Mouse (Mus musculus) forebrain, embryonic 10.5 days (tissue): ENCODE measurements around the gene Mylk. TPM values are rescaled to one million over a fixed set of nuclear protein-coding genes. Genes with fewer than 3 reads are reported as not detected.

Source experiments
- DNase-seq: peaks from one replicate; pipeline ENCODE4 v3.0.0-alpha.2; 2017; ENCODE audit warnings: low spot score; ENCODE audit errors: extremely low spot score
- H3K27ac ChIP-seq: fragments of 300-500 bp; sonication (generic); 2 replicates; pipeline ENCODE4 v1.5.1; 2016; ENCODE audit warnings: mild to moderate bottlenecking
- H3K27me3 ChIP-seq: fragments of 300-500 bp; sonication (generic); 2 replicates; pipeline ENCODE4 v1.6.1; 2016; ENCODE audit warnings: mild to moderate bottlenecking; ENCODE audit not compliant: poor library complexity, severe bottlenecking
- H3K36me3 ChIP-seq: fragments of 300-500 bp; sonication (generic); replicated peaks from 2 replicates; pipeline ENCODE4 v1.6.1; 2016; ENCODE audit warnings: mild to moderate bottlenecking, moderate library complexity
- H3K4me1 ChIP-seq: fragments of 300-500 bp; sonication (generic); 2 replicates; pipeline ENCODE4 v1.6.1; 2016
- H3K4me3 ChIP-seq: fragments of 300-500 bp; sonication (generic); 2 replicates; pipeline ENCODE4 v1.5.1; 2016; ENCODE audit warnings: mild to moderate bottlenecking, moderate library complexity
- H3K9me3 ChIP-seq: fragments of 300-500 bp; sonication (generic); 2 replicates; pipeline ENCODE4 v1.6.1; 2016; ENCODE audit warnings: mild to moderate bottlenecking, moderate library complexity
- WGBS: fragments of 180-500 bp; shearing (Covaris S2); methylation state at CpG from one replicate; pipeline ENCODE4 v1.1.7; 2016; 5-methylcytosine and 5-hydroxymethylcytosine counted together
- polyA plus RNA-seq: library from polyadenylated mRNA; unstranded; fragments of >200 nt; fragmentation: Nextera tagmentation; extraction: Ambion mirVana; gene quantifications from 2 replicates; pipeline ENCODE4 v1.2.1, GENCODE M21; 2016

Gene Mylk
- polyA plus RNA-seq, 1 experiment from 2014 or later = 5.1 TPM

- no peaks in the 10 kb centered on the region for H3K9me3 ChIP-seq
- 62% methylated on average over 1 of the region's 1 CpGs for WGBS
Observed at GRCm38 (mm10) chr16:35007361-35007760, 262.4 kb downstream of the Mylk start.

GRCm38 (mm10) chr16:35008447-35008846, 263.4 kb downstream of the Mylk start:
- DNase-seq = no peak
- Histone ChIP-seq H3K36me3 (no peaks in the 10 kb centered on the region), H3K27ac (no peak overlapping the region), H3K27me3 (no peaks in the 10 kb centered on the region), H3K4me3 (no peak overlapping the region), H3K9me3 (no peaks in the 10 kb centered on the region), H3K4me1 (no peaks in the 10 kb centered on the region)

More at GRCm38 (mm10) chr16:35007361-35007760, 262.4 kb downstream of the Mylk start:
- Histone ChIP-seq H3K4me3 (no peak overlapping the region), H3K36me3 (no peaks in the 10 kb centered on the region), H3K4me1 (no peaks in the 10 kb centered on the region), H3K27me3 (no peaks in the 10 kb centered on the region), H3K27ac (no peak overlapping the region)
- no peak for DNase-seq

GRCm38 (mm10) chr16:35013501-35013900, 268.5 kb downstream of the Mylk start:
- Histone ChIP-seq H3K27ac (no peak overlapping the region), H3K27me3 (peaks cover 21% of the 10 kb centered on the region), H3K4me3 (no peak overlapping the region), H3K9me3 (no peaks in the 10 kb centered on the region), H3K4me1 (no peaks in the 10 kb centered on the region), H3K36me3 (no peaks in the 10 kb centered on the region)
- no peak for DNase-seq
- WGBS = 87% methylated on average over 2 of the region's 2 CpGs

- 72% methylated on average over 3 of the region's 3 CpGs for WGBS
- no peak overlapping the region for H3K4me3 ChIP-seq
Observed at GRCm38 (mm10) chr16:35016491-35016890, 271.5 kb downstream of the Mylk start.

GRCm38 (mm10) chr16:35018470-35018974, 273.5 kb downstream of the Mylk start:
- no peak overlapping the region for H3K4me3 ChIP-seq
- whole genome bisulfite sequencing = 100% methylated on average over 1 of the region's 1 CpGs
- no peak for DNase-seq
- no peaks in the 10 kb centered on the region for H3K9me3 ChIP-seq
- H3K27me3 ChIP-seq = peaks cover 44% of the 10 kb centered on the region
- H3K4me1 ChIP-seq = peaks cover 4% of the 10 kb centered on the region; the same call in 1 of the 2 replicates
- H3K27ac ChIP-seq = no peak overlapping the region
- no peaks in the 10 kb centered on the region for H3K36me3 ChIP-seq

More at GRCm38 (mm10) chr16:35016491-35016890, 271.5 kb downstream of the Mylk start:
- H3K27me3 ChIP-seq = peaks cover 44% of the 10 kb centered on the region
- no peaks in the 10 kb centered on the region for H3K4me1 ChIP-seq
- H3K9me3 ChIP-seq = no peaks in the 10 kb centered on the region
- H3K36me3 ChIP-seq = no peaks in the 10 kb centered on the region
- no peak overlapping the region for H3K27ac ChIP-seq
- DNase-seq = no peak

- H3K27ac ChIP-seq = peak overlapping the region; percentile 94
- no peak for DNase-seq
- H3K4me1 ChIP-seq = peaks cover 10% of the 10 kb centered on the region
- peaks cover 2% of the 10 kb centered on the region; the same call in 1 of the 2 replicates for H3K9me3 ChIP-seq
- WGBS = 58% methylated on average over 5 of the region's 5 CpGs
- H3K4me3 ChIP-seq = peak overlapping the region; percentile 85
- H3K36me3 ChIP-seq = peaks cover 22% of the 10 kb centered on the region
- H3K27me3 ChIP-seq = peaks cover 32% of the 10 kb centered on the region
Observed at GRCm38 (mm10) chr16:35021903-35022241, 276.9 kb downstream of the Mylk start.

- WGBS = under 1% methylated on average over 97 of the region's 97 CpGs
- Histone ChIP-seq H3K9me3 (peaks cover 2% of the 10 kb centered on the region; the same call in 1 of the 2 replicates), H3K36me3 (peaks cover 27% of the 10 kb centered on the region), H3K27me3 (peaks cover 32% of the 10 kb centered on the region), H3K27ac (peak within 1 kb of the TSS; percentile 94), H3K4me1 (peaks cover 10% of the 10 kb centered on the region), H3K4me3 (peak within 1 kb of the TSS; percentile 85)
- peak; percentile 97 for DNase-seq
Observed at GRCm38 (mm10) chr16:35022242-35023137, 277.5 kb downstream of the Mylk start, which contains the start of gene Hacd2. Hacd2 (plus strand) TSS chr16:35022428.

GRCm38 (mm10) chr16:35023138-35023735, 278.2 kb downstream of the Mylk start:
- WGBS = 4% methylated on average over 8 of the region's 8 CpGs
- H3K4me1 ChIP-seq = peaks cover 10% of the 10 kb centered on the region
- H3K4me3 ChIP-seq = peak overlapping the region; percentile 85
- H3K27ac ChIP-seq = peak overlapping the region; percentile 94
- H3K9me3 ChIP-seq = peaks cover 2% of the 10 kb centered on the region; the same call in 1 of the 2 replicates
- H3K27me3 ChIP-seq = peaks cover 25% of the 10 kb centered on the region
- H3K36me3 ChIP-seq = peaks cover 28% of the 10 kb centered on the region
- DNase-seq = no peak

- Histone ChIP-seq H3K4me1 (peaks cover 10% of the 10 kb centered on the region), H3K4me3 (no peak overlapping the region), H3K36me3 (peaks cover 38% of the 10 kb centered on the region), H3K27me3 (peaks cover 20% of the 10 kb centered on the region), H3K27ac (no peak overlapping the region), H3K9me3 (peaks cover 2% of the 10 kb centered on the region; the same call in 1 of the 2 replicates)
- no peak for DNase-seq
- WGBS = 82% methylated on average over 5 of the region's 5 CpGs
Observed at GRCm38 (mm10) chr16:35024300-35024699, 279.3 kb downstream of the Mylk start.

GRCm38 (mm10) chr16:35025347-35025746, 280.3 kb downstream of the Mylk start:
- Histone ChIP-seq H3K4me1 (peaks cover 10% of the 10 kb centered on the region), H3K9me3 (peaks cover 2% of the 10 kb centered on the region; the same call in 1 of the 2 replicates), H3K4me3 (no peak overlapping the region), H3K27ac (no peak overlapping the region), H3K27me3 (peaks cover 9% of the 10 kb centered on the region), H3K36me3 (peaks cover 48% of the 10 kb centered on the region)
- WGBS = 92% methylated on average over 4 of the region's 4 CpGs
- DNase-seq = no peak

- peaks cover 70% of the 10 kb centered on the region for H3K36me3 ChIP-seq
- H3K27me3 ChIP-seq = no peaks in the 10 kb centered on the region
- H3K4me3 ChIP-seq = no peak overlapping the region
- WGBS = 91% methylated on average over 3 of the region's 3 CpGs
- H3K4me1 ChIP-seq = peaks cover 18% of the 10 kb centered on the region
- H3K9me3 ChIP-seq = no peaks in the 10 kb centered on the region
- no peak for DNase-seq
- H3K27ac ChIP-seq = no peak overlapping the region
Observed at GRCm38 (mm10) chr16:35033241-35033640, 288.2 kb downstream of the Mylk start.

- no peak overlapping the region for H3K4me3 ChIP-seq
- no peak for DNase-seq
- H3K27me3 ChIP-seq = no peaks in the 10 kb centered on the region
- WGBS = 85% methylated on average over 8 of the region's 8 CpGs
- H3K9me3 ChIP-seq = no peaks in the 10 kb centered on the region
- H3K4me1 ChIP-seq = peaks cover 25% of the 10 kb centered on the region
- no peak overlapping the region for H3K27ac ChIP-seq
- peaks cover 65% of the 10 kb centered on the region for H3K36me3 ChIP-seq
Observed at GRCm38 (mm10) chr16:35033809-35034577, 289.0 kb downstream of the Mylk start.
